Mouse (Mus musculus) cerebellum, adult 9-10 months (tissue): ENCODE measurements around the gene Clint1.
A peak's percentile ranks its signal among the peaks of the same experiment; 100 is the strongest.

Experiments used
- DNase-seq: peaks from one replicate; pipeline ENCODE4 v3.0.0; 2022

The Clint1 gene

DNA sequence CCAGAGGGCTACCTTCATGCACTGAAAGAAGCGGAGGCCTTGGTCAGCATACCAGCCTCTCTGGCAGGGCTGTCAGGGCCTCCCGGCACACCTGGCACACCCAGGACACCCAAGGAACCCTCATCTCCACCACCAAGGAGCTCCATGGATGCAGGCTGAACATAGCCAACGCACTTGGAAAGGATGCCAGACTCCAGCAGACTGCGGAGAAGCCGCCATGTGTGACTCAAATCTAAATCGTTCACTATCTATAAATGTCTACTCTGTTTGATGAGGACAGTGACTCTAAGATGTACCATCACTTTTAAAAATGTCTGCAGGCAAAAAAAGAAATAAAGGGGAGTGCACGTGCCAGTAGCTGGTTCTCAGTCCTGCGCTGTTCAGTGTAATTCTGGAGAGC lies 85.6 kb downstream of the Clint1 start:
- DNase-seq: no peak

GRCm38 (mm10) chr11:45938917-45939316 lies 87.1 kb downstream of the Clint1 start:
- no peak for DNase-seq

DNA sequence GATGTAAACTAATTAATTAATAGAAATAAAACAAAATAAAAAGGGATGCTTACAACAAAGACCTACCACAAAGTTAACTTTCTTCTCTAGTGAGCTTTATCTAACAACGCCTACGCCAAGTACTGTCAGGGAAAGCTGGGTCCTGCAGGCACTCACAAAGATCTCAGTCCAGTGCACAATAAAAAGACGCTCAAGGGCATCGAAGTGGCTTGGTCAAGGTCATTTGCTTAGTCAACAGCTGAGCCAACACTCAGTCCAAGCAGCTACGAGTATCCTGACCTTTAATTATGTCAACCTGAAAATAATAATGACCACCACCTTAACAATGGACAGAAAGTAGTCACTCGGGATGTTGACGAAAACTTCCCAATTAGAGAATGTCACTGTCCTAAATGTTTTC lies 90.4 kb downstream of the Clint1 start:
- no peak for DNase-seq

- no peak for DNase-seq
Measured at GRCm38 (mm10) chr11:45943108-45943705, 91.4 kb downstream of the Clint1 start.

GRCm38 (mm10) chr11:45943891-45944642 lies 92.2 kb downstream of the Clint1 start:
- peak; percentile 54 for DNase-seq

DNA sequence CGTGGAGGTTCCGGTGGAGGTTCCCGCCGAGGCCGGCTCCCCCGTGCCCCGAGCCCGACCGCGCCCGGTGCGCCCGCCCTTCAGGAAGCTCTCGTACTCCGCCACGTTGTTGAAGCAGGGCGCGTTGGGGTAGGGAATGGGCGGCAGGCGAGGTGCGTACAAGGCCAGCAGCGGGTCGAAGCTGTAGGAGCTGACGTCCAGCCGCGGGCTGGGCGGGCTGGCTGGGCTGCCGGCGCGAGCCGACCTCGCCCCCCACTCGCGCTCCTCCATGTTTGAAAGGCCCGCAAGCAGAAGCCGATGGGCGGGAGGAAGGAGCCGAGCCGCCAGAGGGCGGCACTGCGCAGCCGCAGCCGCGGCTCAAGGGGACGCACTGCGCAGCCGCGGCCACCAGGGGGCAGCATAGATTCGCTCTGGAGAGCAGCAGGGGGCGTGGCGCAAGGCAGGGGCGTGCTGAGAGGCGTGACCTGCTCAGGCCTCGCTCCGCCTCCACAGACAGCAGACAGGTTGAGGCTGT lies 92.8 kb downstream of the Clint1 start, which contains the start of gene Lsm11:
Gene Lsm11 (minus strand): TSS at position 293 of the 514 bp plus-strand sequence.
- DNase-seq: peak; percentile 97

DNA sequence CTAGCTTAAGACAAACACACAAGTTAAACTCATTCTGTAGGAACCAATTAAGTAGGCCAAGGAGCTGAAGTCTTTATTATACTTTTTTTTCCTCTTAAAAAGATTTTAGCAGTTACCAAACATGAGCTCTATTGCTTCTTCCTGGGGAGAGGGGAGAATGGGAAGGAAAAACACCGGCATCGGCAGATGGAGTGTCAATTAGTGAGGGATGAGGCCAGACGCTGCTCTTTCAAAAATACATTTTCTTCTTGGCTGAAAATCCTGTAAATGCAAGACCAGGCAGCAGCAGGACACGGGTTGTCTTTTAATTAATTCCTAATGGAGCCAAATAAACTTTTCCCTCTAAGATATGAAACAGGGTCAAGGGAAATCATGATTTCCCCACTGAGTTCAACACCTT lies 94.9 kb downstream of the Clint1 start:
- no peak for DNase-seq

DNA sequence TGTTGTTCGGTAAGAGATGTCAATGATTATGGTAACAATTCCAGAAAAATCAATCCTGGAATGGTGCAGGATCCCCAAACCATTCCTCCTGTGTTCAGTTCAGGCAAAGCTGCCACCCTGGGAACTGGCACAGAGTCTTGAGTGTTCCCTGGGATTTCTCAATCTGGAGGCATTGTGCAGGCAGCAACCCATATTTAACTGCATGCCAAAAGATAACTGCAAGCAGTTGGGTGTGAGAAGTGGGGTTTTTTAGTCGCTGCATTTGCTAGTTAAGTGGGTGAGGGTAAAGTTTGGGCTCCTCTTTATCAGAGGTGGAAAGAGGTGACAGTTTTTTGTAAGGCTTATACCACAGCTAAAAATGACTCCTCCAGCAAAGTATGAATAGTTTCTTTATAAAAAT lies 95.6 kb downstream of the Clint1 start:
- DNase-seq: no peak

- DNase-seq: peak; percentile 88
Measured at GRCm38 (mm10) chr11:45955127-45955627, 103.3 kb downstream of the Clint1 start, which contains the start of gene Thg1l. TSS of gene Thg1l (minus strand) at chr11:45955494.

GRCm38 (mm10) chr11:45959598-45959997 lies 107.7 kb downstream of the Clint1 start:
- DNase-seq: no peak

- no peak for DNase-seq
Measured at GRCm38 (mm10) chr11:45960003-45960402, 108.2 kb downstream of the Clint1 start.
